Mouse (Mus musculus): ENCODE results near the gene Satb2. TPM values are rescaled to one million over a fixed set of nuclear protein-coding genes. Genes with fewer than 3 reads are reported as not detected.
A peak's percentile ranks its signal among the peaks of the same experiment; 100 is the strongest.

Satb2 gene
- polyA plus RNA-seq, 1 experiment: 1.8 TPM

GRCm38 (mm10) chr1:56833307-56833706, 145.1 kb downstream of the Satb2 start:
- Histone ChIP-seq H3K36me3 (ENCODE audit: control insufficient read depth, insufficient read depth) (peaks cover 10% of the 10 kb centered on the region), H3K4me3 (no peak overlapping the region), H3K4me2 (ENCODE audit: low read depth) (no peak overlapping the region), H3ac (ENCODE audit: control insufficient read depth, insufficient read length) (no peak overlapping the region), H3K79me2 (ENCODE audit: control insufficient read depth, insufficient read depth) (no peaks in the 10 kb centered on the region), H3K27me3 (ENCODE audit: control insufficient read depth, insufficient read depth, insufficient read length) (no peaks in the 10 kb centered on the region)
- TF ChIP-seq TCF12 (IDR thresholded peaks at IDR 0.05; ENCODE audit: insufficient read depth, poor library complexity, severe bottlenecking): no peak
- peak in 1 of 3 experiments; percentile 52 for TF ChIP-seq MYOG (IDR thresholded peaks at IDR 0.05; ENCODE audit: control insufficient read depth in 1 of 3, insufficient read depth in 1 of 3, insufficient read length in 2 of 3, low read depth in 2 of 3)
- TF ChIP-seq MYOD1 (IDR thresholded peaks at IDR 0.05; ENCODE audit: control insufficient read depth in 1 of 3, insufficient read length in 2 of 3, low read depth in 2 of 3): peak in 1 of 3 experiments; percentile 30

DNA sequence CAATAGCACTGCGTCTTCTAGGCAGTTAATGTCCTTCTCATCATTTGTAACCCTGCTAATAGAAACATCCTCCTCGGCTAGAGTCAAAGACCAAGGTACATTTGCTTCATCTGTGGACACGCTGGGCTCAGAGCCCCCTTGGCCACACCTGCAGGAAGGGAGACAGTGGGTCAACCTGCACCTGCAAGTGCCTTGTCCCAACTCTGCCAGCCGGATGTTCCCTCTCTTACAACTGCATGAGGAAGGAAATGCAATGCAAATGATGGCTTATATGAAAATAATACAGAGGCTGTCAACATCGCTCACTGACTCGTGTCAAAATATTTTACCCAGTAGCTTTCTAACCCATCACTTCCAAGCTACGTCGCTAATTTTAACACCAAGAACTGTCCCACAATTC, 145.7 kb downstream of the Satb2 start:
- Histone ChIP-seq H3ac (ENCODE audit: control insufficient read depth, insufficient read length) (no peak overlapping the region), H3K36me3 (ENCODE audit: control insufficient read depth, insufficient read depth) (peaks cover 10% of the 10 kb centered on the region), H3K79me2 (ENCODE audit: control insufficient read depth, insufficient read depth) (no peaks in the 10 kb centered on the region), H3K27me3 (ENCODE audit: control insufficient read depth, insufficient read depth, insufficient read length) (no peaks in the 10 kb centered on the region), H3K4me3 (no peak overlapping the region), H3K4me2 (ENCODE audit: low read depth) (no peak overlapping the region)
- no peak for TF ChIP-seq POLR2A (IDR thresholded peaks at IDR 0.05; ENCODE audit: insufficient read length, low read depth)
- no peak for TF ChIP-seq CEBPB (IDR thresholded peaks at IDR 0.05; ENCODE audit: insufficient read depth, poor library complexity, severe bottlenecking)
- TF ChIP-seq E2F4 (IDR thresholded peaks at IDR 0.05; ENCODE audit: insufficient read depth): no peak
- TF ChIP-seq TCF12 (IDR thresholded peaks at IDR 0.05; ENCODE audit: insufficient read depth, poor library complexity, severe bottlenecking): no peak
- no peak for TF ChIP-seq REST (IDR thresholded peaks at IDR 0.05; ENCODE audit: insufficient read depth, insufficient read length)
- TF ChIP-seq POLR2AphosphoS2 (IDR thresholded peaks at IDR 0.05; ENCODE audit: insufficient read length, low read depth): no peak
- TF ChIP-seq SRF (IDR thresholded peaks at IDR 0.05; ENCODE audit: control insufficient read depth, insufficient read length, low read depth): no peak
- no peak for TF ChIP-seq TCF3 (IDR thresholded peaks at IDR 0.05; ENCODE audit: insufficient read length, low read depth)
- TF ChIP-seq MYOG (IDR thresholded peaks at IDR 0.05; ENCODE audit: control insufficient read depth in 1 of 3, insufficient read depth in 1 of 3, insufficient read length in 2 of 3, low read depth in 2 of 3): no peak
- TF ChIP-seq USF1 (IDR thresholded peaks at IDR 0.05; ENCODE audit: low read depth): no peak
- TF ChIP-seq MYOD1 (IDR thresholded peaks at IDR 0.05; ENCODE audit: control insufficient read depth in 1 of 3, insufficient read length in 2 of 3, low read depth in 2 of 3): no peak
- TF ChIP-seq MAX (IDR thresholded peaks at IDR 0.05; ENCODE audit: low read depth): no peak

DNA sequence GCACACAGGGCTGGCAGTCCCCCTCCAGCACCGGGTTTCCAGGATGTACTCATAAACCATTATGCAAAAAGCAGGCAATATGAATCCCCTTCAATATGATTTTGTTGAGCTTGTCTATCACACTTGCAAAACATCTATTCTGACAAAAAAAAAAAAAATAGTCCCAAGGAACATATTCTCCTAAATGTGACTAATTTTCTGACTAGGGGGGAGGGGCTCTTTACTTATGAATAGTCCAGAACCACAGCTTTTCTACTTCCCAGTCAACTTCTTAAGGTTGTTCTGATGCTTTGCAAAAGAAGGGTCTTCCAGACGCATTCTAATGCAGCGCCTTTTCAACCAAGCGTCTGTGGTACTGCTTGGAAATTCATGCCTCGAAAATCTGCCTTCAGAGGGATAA, 155.7 kb downstream of the Satb2 start:
- H3K27me3 ChIP-seq (ENCODE audit: control insufficient read depth, insufficient read depth, insufficient read length): no peaks in the 10 kb centered on the region
- H3K36me3 ChIP-seq (ENCODE audit: control insufficient read depth, insufficient read depth): peaks cover 4% of the 10 kb centered on the region
- no peak overlapping the region for H3K4me3 ChIP-seq
- H3K79me2 ChIP-seq (ENCODE audit: control insufficient read depth, insufficient read depth): no peaks in the 10 kb centered on the region
- H3K4me2 ChIP-seq (ENCODE audit: low read depth): no peak overlapping the region
- TF ChIP-seq MYOG (IDR thresholded peaks at IDR 0.05; ENCODE audit: control insufficient read depth in 1 of 3, insufficient read depth in 1 of 3, insufficient read length in 2 of 3, low read depth in 2 of 3) (no peak), E2F4 (IDR thresholded peaks at IDR 0.05; ENCODE audit: insufficient read depth) (no peak), MYOD1 (IDR thresholded peaks at IDR 0.05; ENCODE audit: control insufficient read depth in 1 of 3, insufficient read length in 2 of 3, low read depth in 2 of 3) (no peak), CEBPB (IDR thresholded peaks at IDR 0.05; ENCODE audit: insufficient read depth, poor library complexity, severe bottlenecking) (no peak), USF1 (IDR thresholded peaks at IDR 0.05; ENCODE audit: low read depth) (no peak), TCF12 (IDR thresholded peaks at IDR 0.05; ENCODE audit: insufficient read depth, poor library complexity, severe bottlenecking) (no peak), MAX (IDR thresholded peaks at IDR 0.05; ENCODE audit: low read depth) (no peak), TCF3 (IDR thresholded peaks at IDR 0.05; ENCODE audit: insufficient read length, low read depth) (no peak), POLR2A (IDR thresholded peaks at IDR 0.05; ENCODE audit: insufficient read length, low read depth) (no peak), SRF (IDR thresholded peaks at IDR 0.05; ENCODE audit: control insufficient read depth, insufficient read length, low read depth) (no peak), REST (IDR thresholded peaks at IDR 0.05; ENCODE audit: insufficient read depth, insufficient read length) (no peak), POLR2AphosphoS2 (IDR thresholded peaks at IDR 0.05; ENCODE audit: insufficient read length, low read depth) (no peak)
- no peak overlapping the region for H3ac ChIP-seq (ENCODE audit: control insufficient read depth, insufficient read length)

GRCm38 (mm10) chr1:56822025-56822424, 156.4 kb downstream of the Satb2 start:
- Histone ChIP-seq H3K4me3 (no peak overlapping the region), H3K36me3 (ENCODE audit: control insufficient read depth, insufficient read depth) (peaks cover 8% of the 10 kb centered on the region), H3ac (ENCODE audit: control insufficient read depth, insufficient read length) (no peak overlapping the region), H3K4me2 (ENCODE audit: low read depth) (no peak overlapping the region), H3K27me3 (ENCODE audit: control insufficient read depth, insufficient read depth, insufficient read length) (no peaks in the 10 kb centered on the region), H3K79me2 (ENCODE audit: control insufficient read depth, insufficient read depth) (no peaks in the 10 kb centered on the region)
- TF ChIP-seq USF1 (IDR thresholded peaks at IDR 0.05; ENCODE audit: low read depth): no peak
- TF ChIP-seq POLR2A (IDR thresholded peaks at IDR 0.05; ENCODE audit: insufficient read length, low read depth): no peak
- TF ChIP-seq TCF3 (IDR thresholded peaks at IDR 0.05; ENCODE audit: insufficient read length, low read depth): no peak
- TF ChIP-seq CEBPB (IDR thresholded peaks at IDR 0.05; ENCODE audit: insufficient read depth, poor library complexity, severe bottlenecking): no peak
- TF ChIP-seq SRF (IDR thresholded peaks at IDR 0.05; ENCODE audit: control insufficient read depth, insufficient read length, low read depth): no peak
- TF ChIP-seq MYOD1 (IDR thresholded peaks at IDR 0.05; ENCODE audit: control insufficient read depth in 1 of 3, insufficient read length in 2 of 3, low read depth in 2 of 3): no peak
- TF ChIP-seq REST (IDR thresholded peaks at IDR 0.05; ENCODE audit: insufficient read depth, insufficient read length): no peak
- no peak for TF ChIP-seq POLR2AphosphoS2 (IDR thresholded peaks at IDR 0.05; ENCODE audit: insufficient read length, low read depth)
- no peak for TF ChIP-seq E2F4 (IDR thresholded peaks at IDR 0.05; ENCODE audit: insufficient read depth)
- TF ChIP-seq MAX (IDR thresholded peaks at IDR 0.05; ENCODE audit: low read depth): no peak
- no peak for TF ChIP-seq MYOG (IDR thresholded peaks at IDR 0.05; ENCODE audit: control insufficient read depth in 1 of 3, insufficient read depth in 1 of 3, insufficient read length in 2 of 3, low read depth in 2 of 3)
- TF ChIP-seq TCF12 (IDR thresholded peaks at IDR 0.05; ENCODE audit: insufficient read depth, poor library complexity, severe bottlenecking): no peak

GRCm38 (mm10) chr1:56813506-56813905, 164.9 kb downstream of the Satb2 start:
- Histone ChIP-seq H3ac (ENCODE audit: control insufficient read depth, insufficient read length) (no peak overlapping the region), H3K4me2 (ENCODE audit: low read depth) (no peak overlapping the region), H3K79me2 (ENCODE audit: control insufficient read depth, insufficient read depth) (no peaks in the 10 kb centered on the region), H3K36me3 (ENCODE audit: control insufficient read depth, insufficient read depth) (peaks cover 10% of the 10 kb centered on the region), H3K4me3 (no peak overlapping the region), H3K27me3 (ENCODE audit: control insufficient read depth, insufficient read depth, insufficient read length) (no peaks in the 10 kb centered on the region)
- no peak for TF ChIP-seq POLR2AphosphoS2 (IDR thresholded peaks at IDR 0.05; ENCODE audit: insufficient read length, low read depth)
- no peak for TF ChIP-seq E2F4 (IDR thresholded peaks at IDR 0.05; ENCODE audit: insufficient read depth)
- no peak for TF ChIP-seq REST (IDR thresholded peaks at IDR 0.05; ENCODE audit: insufficient read depth, insufficient read length)
- no peak for TF ChIP-seq MYOD1 (IDR thresholded peaks at IDR 0.05; ENCODE audit: control insufficient read depth in 1 of 3, insufficient read length in 2 of 3, low read depth in 2 of 3)
